Mouse (Mus musculus) kidney, adult 2 months (tissue): ENCODE data around the gene Wdfy1. TPM values are rescaled to one million over a fixed set of nuclear protein-coding genes. Genes with fewer than 3 reads are reported as not detected.

Source experiments
- DNase-seq: peaks from one replicate; pipeline ENCODE4 v3.0.0; 2021
- H3K27ac ChIP-seq: fragments of 200-500 bp; 2 replicates; pipeline ENCODE4 v1.5.1; 2012; ENCODE audit warnings: low read depth, low read length, control low read depth, inconsistent platforms; ENCODE audit not compliant: insufficient read depth
- H3K27me3 ChIP-seq: fragments of 200-500 bp; replicated peaks from 2 replicates; pipeline ENCODE4 v1.6.1; 2012; ENCODE audit warnings: mild to moderate bottlenecking, moderate library complexity, low read length, inconsistent platforms; ENCODE audit not compliant: control insufficient read depth, insufficient read depth
- H3K36me3 ChIP-seq: fragments of 200-500 bp; 2 replicates; pipeline ENCODE4 v1.6.1; 2012; ENCODE audit warnings: mild to moderate bottlenecking, moderate library complexity, low read length, inconsistent platforms; ENCODE audit not compliant: control insufficient read depth, insufficient read depth
- H3K4me1 ChIP-seq: fragments of 200-500 bp; 2 replicates; pipeline ENCODE4 v1.6.1; 2011; ENCODE audit warnings: low read length; ENCODE audit not compliant: control insufficient read depth, insufficient read depth
- H3K4me3 ChIP-seq: fragments of 200-500 bp; 2 replicates; pipeline ENCODE4 v1.5.1; 2011; ENCODE audit warnings: mild to moderate bottlenecking, low read depth, low read length, control low read depth; ENCODE audit not compliant: insufficient read depth
- CTCF ChIP-seq: fragments of 200-500 bp; conservative IDR thresholded peaks from 2 replicates; pipeline ENCODE4 v1.5.1; 2011; ENCODE audit warnings: low read depth, mild to moderate bottlenecking, control low read depth, low read length, moderate library complexity, mixed read lengths; ENCODE audit not compliant: insufficient read depth, insufficient read length
- POLR2A ChIP-seq: fragments of 200-500 bp; IDR thresholded peaks from one replicate; pipeline ENCODE4 v1.6.1; 2011; ENCODE audit warnings: low read depth, low read length, control low read depth
- WGBS: fragments of 180-500 bp; shearing (Covaris S2); methylation state at CpG from one replicate; pipeline ENCODE4 v1.1.7; 2018; 5-methylcytosine and 5-hydroxymethylcytosine counted together
- polyA plus RNA-seq: library from polyadenylated mRNA; depleted of rRNA; stranded (reverse); fragments of >200 nt; gene quantifications from 2 replicates; pipeline ENCODE4 v1.2.3, GENCODE M21; 2012

Gene Wdfy1
- polyA plus RNA-seq, 1 experiment = 46.4 TPM

GRCm38 (mm10) chr1:79753456-79753855 lies 22.5 kb downstream of the Wdfy1 start:
- no peaks in the 10 kb centered on the region; the same call in 1 of the 2 replicates for H3K36me3 ChIP-seq
- no peak for TF ChIP-seq POLR2A
- no peak for TF ChIP-seq CTCF
- H3K4me1 ChIP-seq = peaks cover 43% of the 10 kb centered on the region
- no peak for DNase-seq
- WGBS = 72% methylated on average over 3 of the region's 3 CpGs
- H3K4me3 ChIP-seq = no peak overlapping the region
- no peaks in the 10 kb centered on the region for H3K27me3 ChIP-seq
- H3K27ac ChIP-seq = no peak overlapping the region

GRCm38 (mm10) chr1:79752714-79753340 lies 23.1 kb downstream of the Wdfy1 start:
- no peak for DNase-seq
- WGBS = 54% methylated on average over 4 of the region's 4 CpGs
- H3K27me3 ChIP-seq = no peaks in the 10 kb centered on the region
- TF ChIP-seq POLR2A = no peak
- TF ChIP-seq CTCF = no peak
- H3K36me3 ChIP-seq = no peaks in the 10 kb centered on the region; the same call in 1 of the 2 replicates
- H3K4me3 ChIP-seq = no peak overlapping the region
- peak overlapping the region; percentile 78; the same call in 1 of the 2 replicates for H3K27ac ChIP-seq
- peaks cover 43% of the 10 kb centered on the region for H3K4me1 ChIP-seq

- no peaks in the 10 kb centered on the region for H3K27me3 ChIP-seq
- H3K36me3 ChIP-seq = no peaks in the 10 kb centered on the region; the same call in 1 of the 2 replicates
- H3K4me3 ChIP-seq = no peak overlapping the region
- peaks cover 43% of the 10 kb centered on the region for H3K4me1 ChIP-seq
- WGBS = 68% methylated on average over 7 of the region's 7 CpGs
- no peak for DNase-seq
- TF ChIP-seq POLR2A (no peak), CTCF (no peak)
- peak overlapping the region; percentile 78 for H3K27ac ChIP-seq
Measured at GRCm38 (mm10) chr1:79752015-79752695, 23.8 kb downstream of the Wdfy1 start.

DNA sequence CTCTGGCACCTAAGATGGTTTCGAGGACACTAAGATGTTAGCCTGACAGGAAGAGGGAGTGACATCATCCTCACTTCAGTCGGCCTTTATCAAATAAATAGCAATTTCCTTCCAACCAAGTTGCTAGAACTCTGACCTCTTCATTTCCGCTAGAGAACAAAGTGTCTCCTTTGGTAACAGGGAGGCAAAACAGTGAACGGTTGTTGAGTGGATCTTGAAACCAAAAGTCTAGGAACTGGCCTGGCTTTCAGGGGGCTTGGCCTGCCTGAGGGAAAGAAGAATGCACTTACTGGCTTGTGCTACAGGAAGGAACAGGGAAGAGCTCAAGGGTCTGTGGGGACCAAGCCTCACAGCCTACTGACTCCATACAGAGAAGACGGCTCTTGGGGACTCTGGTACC lies 24.8 kb downstream of the Wdfy1 start:
- Histone ChIP-seq H3K27ac (peak overlapping the region; percentile 78), H3K36me3 (no peaks in the 10 kb centered on the region; the same call in 1 of the 2 replicates), H3K4me3 (no peak overlapping the region), H3K27me3 (no peaks in the 10 kb centered on the region), H3K4me1 (peaks cover 44% of the 10 kb centered on the region)
- 39% methylated on average over 5 of the region's 5 CpGs for WGBS
- DNase-seq = peak; percentile 84
- TF ChIP-seq POLR2A (no peak), CTCF (no peak)

DNA sequence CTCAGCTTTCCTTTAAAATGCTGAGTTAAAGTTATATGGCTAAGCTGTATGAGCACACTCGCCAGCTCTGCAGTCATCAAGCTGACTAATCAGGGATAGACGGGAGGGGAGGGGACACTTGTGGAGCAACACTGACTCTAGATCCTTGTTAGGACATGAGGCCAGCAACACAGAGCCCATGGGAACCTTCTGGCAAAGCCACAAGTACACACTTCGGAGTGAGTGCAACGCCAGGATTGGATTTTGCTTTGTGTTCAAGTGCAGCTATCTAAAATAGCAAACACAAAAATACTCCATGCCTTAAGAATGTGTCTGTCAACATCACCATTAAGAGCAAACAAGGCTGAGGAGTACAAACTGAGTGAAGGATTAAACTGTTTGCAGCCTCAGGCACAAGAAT lies 29.9 kb downstream of the Wdfy1 start:
- H3K27me3 ChIP-seq = no peaks in the 10 kb centered on the region
- H3K4me1 ChIP-seq = peaks cover 31% of the 10 kb centered on the region
- H3K36me3 ChIP-seq = no peaks in the 10 kb centered on the region; the same call in 1 of the 2 replicates
- no peak for DNase-seq
- TF ChIP-seq POLR2A = no peak
- TF ChIP-seq CTCF = no peak
- 59% methylated on average over 4 of the region's 4 CpGs for WGBS
- peak overlapping the region; percentile 77 for H3K27ac ChIP-seq
- H3K4me3 ChIP-seq = no peak overlapping the region

GRCm38 (mm10) chr1:79743385-79743784 lies 32.6 kb downstream of the Wdfy1 start:
- Histone ChIP-seq H3K36me3 (no peaks in the 10 kb centered on the region; the same call in 1 of the 2 replicates), H3K4me1 (peaks cover 23% of the 10 kb centered on the region), H3K27me3 (no peaks in the 10 kb centered on the region), H3K27ac (peak overlapping the region; percentile 62), H3K4me3 (no peak overlapping the region)
- DNase-seq = no peak
- TF ChIP-seq CTCF (no peak), POLR2A (no peak)
- WGBS = 45% methylated on average over 1 of the region's 1 CpGs

DNA sequence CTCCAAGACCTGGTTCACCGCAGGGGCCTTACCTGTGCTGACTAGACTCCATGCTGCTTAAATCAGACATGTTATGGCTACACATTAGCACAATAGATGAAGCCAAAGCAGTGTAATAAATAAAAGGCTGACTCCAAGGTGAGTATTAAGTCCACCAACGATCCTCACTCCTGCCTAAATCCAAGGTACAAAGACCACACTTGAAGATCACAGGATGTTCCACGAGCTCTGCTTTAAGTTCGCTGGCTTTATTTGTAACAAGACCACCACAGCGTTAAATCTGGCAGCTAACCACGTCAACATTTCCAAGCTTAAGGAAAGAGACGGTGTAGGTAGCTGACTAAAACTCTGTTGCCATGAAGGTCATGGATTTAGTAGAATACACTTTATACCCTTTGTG lies 33.0 kb downstream of the Wdfy1 start:
- Histone ChIP-seq H3K36me3 (no peaks in the 10 kb centered on the region; the same call in 1 of the 2 replicates), H3K4me3 (no peak overlapping the region), H3K4me1 (peaks cover 23% of the 10 kb centered on the region), H3K27me3 (no peaks in the 10 kb centered on the region), H3K27ac (peak overlapping the region; percentile 62)
- TF ChIP-seq POLR2A (no peak), CTCF (no peak)
- WGBS = 52% methylated on average over 7 of the region's 7 CpGs
- DNase-seq = peak; percentile 72
